Mouse (Mus musculus): ENCODE data around the gene Saa2. TPM values are rescaled to one million over a fixed set of nuclear protein-coding genes. Genes with fewer than 3 reads are reported as not detected.

The Saa2 gene
- polyA plus RNA-seq, 1 experiment from 2014 or later: not detected

GRCm38 (mm10) chr7:46789177-46789849 lies 37.7 kb downstream of the Saa2 start:
- Histone ChIP-seq H3K9me3 (ENCODE audit: control insufficient read depth, low read length) (no peaks in the 10 kb centered on the region), H3K4me1 (ENCODE audit: control insufficient read depth, insufficient read depth, low read length) (no peaks in the 10 kb centered on the region), H3K9ac (ENCODE audit: low read depth, low read length) (no peak overlapping the region), H3K36me3 (ENCODE audit: control insufficient read depth, insufficient read depth, low read length) (peaks cover 9% of the 10 kb centered on the region; the same call in 1 of the 2 replicates), H3K4me3 (ENCODE audit: low read length) (no peak overlapping the region), H3K27ac (ENCODE audit: low read length) (no peak overlapping the region), H3K4me2 (ENCODE audit: low read depth, low read length) (no peak overlapping the region), H3K27me3 (replicated peaks; ENCODE audit: control insufficient read depth, insufficient read depth, low read length) (no peaks in the 10 kb centered on the region)
- ATAC-seq: no peak
- WGBS: 78% methylated on average over 5 of the region's 5 CpGs

GRCm38 (mm10) chr7:46793871-46794270 lies 42.3 kb downstream of the Saa2 start:
- no peaks in the 10 kb centered on the region for H3K27me3 ChIP-seq (replicated peaks; ENCODE audit: control insufficient read depth, insufficient read depth, low read length)
- H3K9me3 ChIP-seq (ENCODE audit: control insufficient read depth, low read length): no peaks in the 10 kb centered on the region
- peak overlapping the region; percentile 72; the same call in 1 of the 2 replicates for H3K27ac ChIP-seq (ENCODE audit: low read length)
- ATAC-seq: peak; percentile 19
- H3K4me2 ChIP-seq (ENCODE audit: low read depth, low read length): 0 out of 2 replicates have a peak overlapping the region, but pooled peaks have one; percentile 30
- peaks cover 12% of the 10 kb centered on the region for H3K4me1 ChIP-seq (ENCODE audit: control insufficient read depth, insufficient read depth, low read length)
- 60% methylated on average over 4 of the region's 4 CpGs for WGBS
- 0 out of 2 replicates have a peak, but pooled peaks cover 2% of the 10 kb centered on the region for H3K36me3 ChIP-seq (ENCODE audit: control insufficient read depth, insufficient read depth, low read length)
- H3K4me3 ChIP-seq (ENCODE audit: low read length): no peak overlapping the region
- no peak overlapping the region for H3K9ac ChIP-seq (ENCODE audit: low read depth, low read length)

- Histone ChIP-seq H3K36me3 (ENCODE audit: control insufficient read depth, insufficient read depth, low read length) (0 out of 2 replicates have a peak, but pooled peaks cover 3% of the 10 kb centered on the region), H3K27me3 (replicated peaks; ENCODE audit: control insufficient read depth, insufficient read depth, low read length) (no peaks in the 10 kb centered on the region), H3K4me3 (ENCODE audit: low read length) (peak within 1 kb of the TSS; percentile 80), H3K27ac (ENCODE audit: low read length) (peak within 1 kb of the TSS; percentile 86), H3K4me1 (ENCODE audit: control insufficient read depth, insufficient read depth, low read length) (peaks cover 12% of the 10 kb centered on the region), H3K9me3 (ENCODE audit: control insufficient read depth, low read length) (no peaks in the 10 kb centered on the region), H3K9ac (ENCODE audit: low read depth, low read length) (peak within 1 kb of the TSS; percentile 85), H3K4me2 (ENCODE audit: low read depth, low read length) (peak within 1 kb of the TSS; percentile 70)
- WGBS: under 1% methylated on average over 75 of the region's 75 CpGs
- ATAC-seq: peak; percentile 97
Measured at GRCm38 (mm10) chr7:46795287-46796205, 44.0 kb downstream of the Saa2 start, which contains the start of the genes Hps5 and Gtf2h1. TSS of gene Hps5 (minus strand) at chr7:46796064. TSS of gene Gtf2h1 (plus strand) at chr7:46796103.

GRCm38 (mm10) chr7:46796206-46796679 lies 44.7 kb downstream of the Saa2 start:
- under 1% methylated on average over 31 of the region's 31 CpGs for WGBS
- Histone ChIP-seq H3K27me3 (replicated peaks; ENCODE audit: control insufficient read depth, insufficient read depth, low read length) (no peaks in the 10 kb centered on the region), H3K27ac (ENCODE audit: low read length) (peak overlapping the region; percentile 86), H3K4me1 (ENCODE audit: control insufficient read depth, insufficient read depth, low read length) (peaks cover 12% of the 10 kb centered on the region), H3K4me3 (ENCODE audit: low read length) (peak overlapping the region; percentile 80), H3K36me3 (ENCODE audit: control insufficient read depth, insufficient read depth, low read length) (peaks cover 3% of the 10 kb centered on the region; the same call in 1 of the 2 replicates), H3K9ac (ENCODE audit: low read depth, low read length) (peak overlapping the region; percentile 85), H3K4me2 (ENCODE audit: low read depth, low read length) (peak overlapping the region; percentile 70), H3K9me3 (ENCODE audit: control insufficient read depth, low read length) (no peaks in the 10 kb centered on the region)
- peak; percentile 36 for ATAC-seq

GRCm38 (mm10) chr7:46796779-46797178 lies 45.2 kb downstream of the Saa2 start:
- H3K27me3 ChIP-seq (replicated peaks; ENCODE audit: control insufficient read depth, insufficient read depth, low read length): no peaks in the 10 kb centered on the region

More at GRCm38 (mm10) chr7:46796779-46797178, 45.2 kb downstream of the Saa2 start:
- Histone ChIP-seq H3K4me3 (ENCODE audit: low read length) (peak overlapping the region; percentile 80), H3K9ac (ENCODE audit: low read depth, low read length) (peak overlapping the region; percentile 85), H3K9me3 (ENCODE audit: control insufficient read depth, low read length) (no peaks in the 10 kb centered on the region), H3K4me1 (ENCODE audit: control insufficient read depth, insufficient read depth, low read length) (peaks cover 12% of the 10 kb centered on the region), H3K36me3 (ENCODE audit: control insufficient read depth, insufficient read depth, low read length) (peaks cover 7% of the 10 kb centered on the region; the same call in 1 of the 2 replicates), H3K27ac (ENCODE audit: low read length) (peak overlapping the region; percentile 86), H3K4me2 (ENCODE audit: low read depth, low read length) (peak overlapping the region; percentile 70)
- no peak for ATAC-seq
- 55% methylated on average over 6 of the region's 6 CpGs for WGBS

Other genes with a start within 250 kb of the Saa2 start
- 14.6 and 14.7 TPM in 2 replicates for gene Sergef, start 112.0 kb upstream of the Saa2 start, polyA plus RNA-seq (2015; fragmentation: Nextera tagmentation; extraction: Ambion mirVana)
- 2.4 and 2.6 TPM in 2 replicates for gene Tph1, start 79.3 kb upstream of the Saa2 start, polyA plus RNA-seq (2015; fragmentation: Nextera tagmentation; extraction: Ambion mirVana)
- 22.9 and 25.4 TPM in 2 replicates for gene Saal1, start 41.1 kb upstream of the Saa2 start, polyA plus RNA-seq (2015; fragmentation: Nextera tagmentation; extraction: Ambion mirVana)
- 1.0 and 1.4 TPM in 2 replicates for gene Saa3, start 36.1 kb upstream of the Saa2 start, polyA plus RNA-seq (2015; fragmentation: Nextera tagmentation; extraction: Ambion mirVana)
- gene Saa4, start 19.2 kb upstream of the Saa2 start, polyA plus RNA-seq (2015; fragmentation: Nextera tagmentation; extraction: Ambion mirVana): 0.32 TPM in 1 of 2 replicates, not detected in the other
- gene Saa1, start 8.8 kb upstream of the Saa2 start, polyA plus RNA-seq (2015; fragmentation: Nextera tagmentation; extraction: Ambion mirVana): 0.28 and 0.34 TPM in 2 replicates
- 27.2 and 31.2 TPM in 2 replicates for gene Hps5, start 44.3 kb downstream of the Saa2 start, polyA plus RNA-seq (2015; fragmentation: Nextera tagmentation; extraction: Ambion mirVana)
- 78.5 and 80.1 TPM in 2 replicates for gene Gtf2h1, start 44.3 kb downstream of the Saa2 start, polyA plus RNA-seq (2015; fragmentation: Nextera tagmentation; extraction: Ambion mirVana)
- 3,052 and 3,173 TPM in 2 replicates for gene Ldha, start 89.7 kb downstream of the Saa2 start, polyA plus RNA-seq (2015; fragmentation: Nextera tagmentation; extraction: Ambion mirVana)
- not detected in 2 replicates for gene Ldhc, start 109.4 kb downstream of the Saa2 start, polyA plus RNA-seq (2015; fragmentation: Nextera tagmentation; extraction: Ambion mirVana)
- gene Tsg101, start 168.2 kb downstream of the Saa2 start, polyA plus RNA-seq (2015; fragmentation: Nextera tagmentation; extraction: Ambion mirVana): 115 and 128 TPM in 2 replicates
- 10.0 and 10.1 TPM in 2 replicates for gene Uevld, start 206.7 kb downstream of the Saa2 start, polyA plus RNA-seq (2015; fragmentation: Nextera tagmentation; extraction: Ambion mirVana)
- gene Gm9999, start 231.8 kb downstream of the Saa2 start, polyA plus RNA-seq (2015; fragmentation: Nextera tagmentation; extraction: Ambion mirVana): not detected in 2 replicates

All from intestine, embryonic 16.5 days (tissue).